10 mouse cellular contexts compared by ENCODE assay signal in genomic region chr4:155176210-155176609, GRCm38 (mm10). TPM values are rescaled to one million over a fixed set of nuclear protein-coding genes. Genes with fewer than 3 reads are reported as not detected.
DNase-seq lines count a peak whose midpoint lies in the region; ATAC-seq and TF ChIP-seq lines count a peak whose summit lies in the region.
"Had no signal": no experiment of that assay in that cellular context is flagged by ENCODE, and none has a peak within 500 bp of the region (broad histone marks: within the 10 kb centered on the region; RNA-seq: fewer than 3 reads in every experiment).

No protein-coding gene starts in this region.

- H3K4me2 ChIP-seq in embryonic facial prominence, embryonic 11.5 days (ENCODE audit: low read depth, low read length) = no peak overlapping the region
- H3K4me2 ChIP-seq in limb, embryonic 13.5 days (replicated peaks) = no peak overlapping the region

- no peaks in the 10 kb centered on the region for H3K36me3 ChIP-seq in embryonic facial prominence, embryonic 11.5 days (replicated peaks; ENCODE audit: control insufficient read depth, insufficient read depth, low read depth, low read length)
- H3K36me3 ChIP-seq in limb, embryonic 13.5 days = no peaks in the 10 kb centered on the region

- H3K9ac ChIP-seq in embryonic facial prominence, embryonic 11.5 days (replicated peaks; ENCODE audit: low read length) = no peak overlapping the region
- no peak overlapping the region for H3K9ac ChIP-seq in limb, embryonic 13.5 days

- H3K4me1 ChIP-seq in embryonic facial prominence, embryonic 11.5 days (ENCODE audit: control insufficient read depth, insufficient read depth, low read length) = peaks cover 31% of the 10 kb centered on the region
- H3K4me1 ChIP-seq in limb, embryonic 13.5 days = peaks cover 90% of the 10 kb centered on the region

- intact Hi-C loops in left cerebral cortex, postnatal 10 days (cut with DNase I) = loop anchor here (5.0 kb wide), 1 partner anchor 41 kb away; no protein-coding TSS in a partner anchor

- no peak overlapping the region for H3K4me3 ChIP-seq in layer of hippocampus, adult 2 months
- no peak overlapping the region for H3K4me3 ChIP-seq in embryonic facial prominence, embryonic 11.5 days (ENCODE audit: low read depth, low read length)
- no peak overlapping the region for H3K4me3 ChIP-seq in limb, embryonic 13.5 days
- H3K4me3 ChIP-seq: erythroblast, embryonic 14.5 days had no signal

- DNase-seq in layer of hippocampus, adult 2 months (ENCODE audit: low spot score in 2 of 2) = no peak
- no peak for DNase-seq in layer of hippocampus, postnatal 14 days (ENCODE audit: low spot score in 2 of 2)
- peak; percentile 55 for DNase-seq in MN1 (ENCODE audit: low spot score)
- DNase-seq in embryonic facial prominence, embryonic 11.5 days (ENCODE audit: low spot score) = no peak
- no peak for DNase-seq in left cerebral cortex, postnatal 10 days (ENCODE audit: extremely low spot score in 1 of 2, low spot score in 2 of 2)
- DNase-seq in c-Kit-positive CD71-positive TER-119-positive erythroid progenitor cells, embryonic 14.5 days (ENCODE audit: low spot score) = no peak
- DNase-seq: heart, postnatal 14 days had no signal

- TF ChIP-seq CTCF in layer of hippocampus, adult 2 months (conservative IDR thresholded peaks at IDR 0.05) = no peak

- no peaks in the 10 kb centered on the region for H3K9me3 ChIP-seq in embryonic facial prominence, embryonic 11.5 days (replicated peaks; ENCODE audit: control insufficient read depth, low read length)
- no peaks in the 10 kb centered on the region for H3K9me3 ChIP-seq in limb, embryonic 13.5 days

- peak overlapping the region; percentile 85 for H3K27ac ChIP-seq in layer of hippocampus, adult 2 months
- 0 out of 2 replicates have a peak overlapping the region, but pooled peaks have one; percentile 3 for H3K27ac ChIP-seq in embryonic facial prominence, embryonic 11.5 days (replicated peaks; ENCODE audit: low read depth, low read length)
- H3K27ac ChIP-seq in limb, embryonic 13.5 days = peak overlapping the region; percentile 63

- no peak for ATAC-seq in embryonic facial prominence, embryonic 11.5 days (replicated peaks; ENCODE audit: insufficient number of reproducible peaks, low FRiP score, low TSS enrichment, low read depth)
- no peak for ATAC-seq in limb, embryonic 13.5 days (ENCODE audit: low FRiP score, low read depth)
- ATAC-seq: Patski had no signal

- H3K27me3 ChIP-seq in embryonic facial prominence, embryonic 11.5 days (ENCODE audit: control insufficient read depth, insufficient read depth, low read length) = no peaks in the 10 kb centered on the region
- H3K27me3 ChIP-seq in limb, embryonic 13.5 days = no peaks in the 10 kb centered on the region
- H3K27me3 ChIP-seq: Patski had no signal

- WGBS in embryonic facial prominence, embryonic 11.5 days = 39% methylated on average over 3 of the region's 3 CpGs
- WGBS in limb, embryonic 13.5 days = 12% methylated on average over 3 of the region's 3 CpGs

RNA-seq across cellular contexts. Expression of gene Ski, which starts 46.2 kb away (rescaled TPM):
- total RNA-seq in layer of hippocampus, adult 2 months (2021) = 100 to 1,000 TPM; 128 to 136 TPM
- total RNA-seq in layer of hippocampus, postnatal 14 days (2021) = 100 to 1,000 TPM; 115 to 117 TPM
- polyA plus RNA-seq in embryonic facial prominence, embryonic 11.5 days (2014; fragmentation: Nextera tagmentation; extraction: Ambion mirVana) = 15.4 and 15.9 TPM in 2 replicates
- polyA plus RNA-seq in limb, embryonic 13.5 days (2015; fragmentation: Nextera tagmentation; extraction: Ambion mirVana) = 24.4 and 24.8 TPM in 2 replicates
- total RNA-seq in left cerebral cortex, postnatal 10 days (2021) = 100 to 1,000 TPM; 108 to 111 TPM

Comparison
In these comparisons a context has a peak if more than half of its experiments do, and no peak if none do; other contexts are left out.
1. H3K27ac ChIP-seq: peak in every context shown above with its lines; median percentile 85 in layer of hippocampus, adult 2 months; 63 in limb, embryonic 13.5 days; 3 in embryonic facial prominence, embryonic 11.5 days.